Mouse (Mus musculus) C2C12 (cell line): ENCODE results near the gene Catsperd. TPM values are rescaled to one million over a fixed set of nuclear protein-coding genes. Genes with fewer than 3 reads are reported as not detected.
"Not testable (repeated sequence)": the region's sequence is repeated elsewhere in the genome, so short reads cannot be mapped to it uniquely, and the experiment has no call there.

Experiments
- H3K27me3 ChIP-seq: one replicate; pipeline ENCODE4 v1.6.1; 2011; ENCODE audit not compliant: control insufficient read depth, insufficient read depth, insufficient read length
- H3K36me3 ChIP-seq: one replicate; pipeline ENCODE4 v1.6.1; 2011; ENCODE audit not compliant: control insufficient read depth, insufficient read depth
- H3K4me3 ChIP-seq: one replicate; pipeline ENCODE4 v1.5.1; 2011; ENCODE audit warnings: mild to moderate bottlenecking, control low read depth; ENCODE audit not compliant: poor library complexity, insufficient read depth, severe bottlenecking
- H3K79me2 ChIP-seq: one replicate; pipeline ENCODE4 v1.6.1; 2011; ENCODE audit not compliant: control insufficient read depth, insufficient read depth
- H3K79me3 ChIP-seq: one replicate; pipeline ENCODE4 v1.6.1; 2011; ENCODE audit warnings: low read depth, control low read depth
- H3ac ChIP-seq: one replicate; pipeline ENCODE3; 2011; ENCODE audit warnings: low read depth; ENCODE audit not compliant: control insufficient read depth, insufficient read length
- CEBPB ChIP-seq: IDR thresholded peaks from one replicate; pipeline ENCODE4 v1.6.1; 2011; ENCODE audit warnings: low read depth, mild to moderate bottlenecking, control low read depth, moderate library complexity
- CTCF ChIP-seq: IDR thresholded peaks from one replicate; pipeline ENCODE4 v1.5.1; 2011; ENCODE audit not compliant: control insufficient read depth, insufficient read depth, insufficient read length
- FOSL1 ChIP-seq: IDR thresholded peaks from one replicate; pipeline ENCODE4 v1.8.0; 2011; ENCODE audit warnings: mild to moderate bottlenecking, low read length; ENCODE audit not compliant: poor library complexity, insufficient read depth, severe bottlenecking
- MAX ChIP-seq: IDR thresholded peaks from one replicate; pipeline ENCODE4 v1.6.1; 2011; ENCODE audit warnings: mild to moderate bottlenecking, control low read depth
- MYOD1 ChIP-seq: IDR thresholded peaks from one replicate; pipeline ENCODE4 v1.6.1; 2011; ENCODE audit warnings: low read depth; ENCODE audit not compliant: control insufficient read depth, insufficient read length
- MYOG ChIP-seq: IDR thresholded peaks from one replicate; pipeline ENCODE4 v1.6.1; 2011; ENCODE audit not compliant: control insufficient read depth, insufficient read length; ENCODE audit errors: extremely low read depth
- USF1 ChIP-seq: IDR thresholded peaks from one replicate; pipeline ENCODE4 v1.6.1; 2011; ENCODE audit warnings: low read depth, mild to moderate bottlenecking, control low read depth, moderate library complexity
- polyA plus RNA-seq: library from polyadenylated mRNA; unstranded; fragments of >200 nt; fragmentation: generic; extraction: Trizol; gene quantifications from one replicate; pipeline ENCODE4 v1.2.1, GENCODE M21; 2012; ENCODE audit warnings: missing spikeins

Gene Catsperd
- polyA plus RNA-seq, 1 experiment = 0.07 TPM

DNA sequence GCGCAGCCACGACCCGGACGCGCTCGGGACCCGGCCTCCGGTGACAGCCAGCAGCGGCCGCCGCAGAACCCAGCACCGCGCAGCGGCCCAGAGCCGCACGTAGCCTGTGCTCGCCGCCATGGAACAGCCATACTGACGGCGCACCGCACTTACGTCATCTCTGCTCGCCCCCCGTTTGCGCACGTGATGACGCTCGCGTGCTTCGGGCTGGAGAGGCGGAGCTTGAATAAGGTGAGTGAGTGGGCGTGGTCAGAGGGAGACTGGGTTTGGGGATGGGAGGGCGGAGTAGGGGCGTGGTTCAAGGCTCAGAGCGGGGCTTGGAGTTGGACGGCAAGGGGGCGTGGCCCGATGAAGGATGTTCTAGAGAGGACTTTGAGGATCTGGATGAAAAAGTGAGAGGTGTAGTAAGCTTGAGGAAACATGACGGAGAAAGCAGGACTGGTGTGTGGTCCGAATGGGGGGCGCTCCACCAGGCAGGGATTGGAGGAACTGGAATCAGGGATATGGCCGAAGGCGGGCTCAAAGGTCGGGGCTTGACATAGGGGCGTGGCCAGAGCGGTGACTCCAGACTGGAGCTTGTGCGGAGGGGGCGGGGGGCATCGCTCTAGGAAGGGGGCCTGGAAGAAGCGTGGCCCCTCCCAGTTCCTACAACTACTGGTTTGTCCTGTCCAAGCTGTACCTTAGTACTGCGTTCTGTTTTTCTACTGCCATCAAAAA is 1.0 kb upstream of the Catsperd start, which contains the start of gene Lonp1:
Gene Lonp1, minus strand, starts transcription at position 134 of the 717 bp plus-strand sequence.
- Histone ChIP-seq H3K79me3 (peaks cover 31% of the 10 kb centered on the region), H3K27me3 (no peaks in the 10 kb centered on the region), H3ac (peak within 1 kb of the TSS; percentile 65), H3K4me3 (peak within 1 kb of the TSS; percentile 94), H3K79me2 (peaks cover 48% of the 10 kb centered on the region), H3K36me3 (peaks cover 20% of the 10 kb centered on the region)
- TF ChIP-seq MAX = peak; percentile 81
- TF ChIP-seq MYOD1 = no peak
- TF ChIP-seq CTCF = no peak
- peak; percentile 97 for TF ChIP-seq USF1

DNA sequence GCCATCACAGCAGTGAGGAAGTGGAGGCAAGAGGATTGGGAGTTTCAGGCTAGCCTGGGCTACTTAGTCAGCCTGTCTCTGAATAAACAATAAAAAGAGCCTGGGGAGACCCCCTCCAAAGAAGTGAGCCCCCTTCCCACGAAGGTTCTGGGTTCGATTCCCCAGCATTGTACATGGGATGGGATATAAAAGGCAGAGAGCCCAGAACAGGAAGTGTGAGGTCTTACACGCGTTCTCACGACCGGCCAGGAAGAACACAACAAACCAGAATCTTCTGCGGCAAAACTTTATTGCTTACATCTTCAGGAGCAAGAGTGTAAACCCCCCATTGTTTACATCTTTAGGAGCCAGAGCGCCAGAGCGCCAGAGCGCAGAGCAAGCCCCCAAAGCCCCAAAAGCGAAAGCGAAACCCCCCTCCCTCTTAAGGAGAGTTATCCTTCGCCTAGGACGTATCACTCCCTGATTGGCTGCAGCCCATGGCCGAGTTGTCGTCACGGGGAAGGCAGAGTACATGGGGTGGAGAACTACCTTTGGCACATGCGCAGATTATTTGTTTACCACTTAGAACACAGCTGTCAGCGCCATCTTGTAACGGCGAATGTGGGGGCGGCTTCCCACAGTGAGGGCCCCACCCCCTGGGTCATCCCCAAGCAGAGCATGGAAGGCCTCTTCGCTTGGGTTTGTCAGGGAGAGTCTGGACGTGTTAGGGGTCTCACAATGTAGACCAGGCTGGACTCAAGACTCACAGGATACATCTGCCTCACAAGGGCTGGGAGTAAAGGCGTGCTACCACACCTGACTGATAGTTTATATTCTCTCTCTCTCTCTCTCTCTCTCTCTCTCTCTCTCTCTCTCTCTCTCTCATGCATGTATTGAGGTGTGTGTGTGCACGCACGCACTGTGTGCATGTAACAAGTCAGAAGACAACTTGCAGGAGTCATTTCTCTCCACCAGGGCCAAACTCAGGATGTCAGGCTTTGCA is 2.1 kb downstream of the Catsperd start:
- Histone ChIP-seq H3K79me3 (peaks cover 12% of the 10 kb centered on the region), H3K27me3 (peaks cover 18% of the 10 kb centered on the region), H3K79me2 (peaks cover 17% of the 10 kb centered on the region)
- H3K36me3 ChIP-seq, H3ac ChIP-seq, H3K4me3 ChIP-seq: not testable (repeated sequence)

DNA sequence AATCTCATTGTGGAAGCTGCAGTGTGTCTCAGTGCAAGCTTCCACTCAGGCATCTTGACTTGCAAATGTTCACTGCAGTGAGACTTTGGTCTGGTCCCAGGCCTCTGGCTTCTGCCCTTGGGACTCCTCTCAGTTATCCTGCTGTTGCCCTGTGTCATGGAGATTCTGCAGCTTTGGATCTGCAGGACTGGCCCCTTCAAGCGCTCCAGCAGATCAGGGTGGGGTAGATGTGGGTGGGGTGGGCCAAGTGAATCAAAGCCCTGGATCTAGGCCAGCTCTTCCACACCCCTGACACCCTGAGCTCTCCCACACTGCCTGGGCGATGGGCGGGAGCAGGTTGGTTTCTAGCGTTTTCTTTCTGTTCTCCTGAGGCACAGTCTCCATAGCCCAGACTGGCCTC is 3.9 kb downstream of the Catsperd start:
- Histone ChIP-seq H3K27me3 (peaks cover 24% of the 10 kb centered on the region), H3K4me3 (no peak overlapping the region), H3K79me3 (no peaks in the 10 kb centered on the region), H3K36me3 (no peaks in the 10 kb centered on the region), H3K79me2 (no peaks in the 10 kb centered on the region), H3ac (no peak overlapping the region)
- no peak for TF ChIP-seq CTCF
- TF ChIP-seq FOSL1 = no peak
- no peak for TF ChIP-seq CEBPB
- TF ChIP-seq MAX = no peak
- TF ChIP-seq MYOG = no peak
- TF ChIP-seq MYOD1 = no peak
- no peak for TF ChIP-seq USF1

DNA sequence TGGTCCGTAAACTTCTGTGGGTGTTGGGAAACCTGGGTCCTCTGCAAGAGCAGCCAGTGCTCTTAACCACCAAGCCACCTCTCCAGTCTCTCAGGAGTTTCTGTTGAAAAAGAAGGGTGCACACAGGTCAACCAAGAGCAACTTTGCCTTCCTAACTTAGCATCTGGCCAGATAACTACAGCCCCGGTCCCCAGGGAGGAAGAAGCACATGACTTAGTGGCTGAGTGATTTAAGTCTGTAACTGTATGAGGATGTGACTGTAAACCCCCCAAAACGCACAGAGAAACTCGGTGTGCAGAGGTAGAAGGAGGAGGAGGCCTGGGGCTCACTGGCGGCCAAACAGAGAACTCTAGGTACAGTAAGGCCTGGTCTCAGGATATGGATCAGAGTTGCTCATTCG is 6.1 kb downstream of the Catsperd start:
- Histone ChIP-seq H3ac (no peak overlapping the region), H3K79me2 (no peaks in the 10 kb centered on the region), H3K36me3 (no peaks in the 10 kb centered on the region), H3K4me3 (no peak overlapping the region), H3K27me3 (peaks cover 34% of the 10 kb centered on the region), H3K79me3 (no peaks in the 10 kb centered on the region)
- TF ChIP-seq CTCF = no peak
- TF ChIP-seq MYOG = no peak
- no peak for TF ChIP-seq CEBPB
- no peak for TF ChIP-seq MYOD1
- no peak for TF ChIP-seq USF1
- no peak for TF ChIP-seq MAX
- no peak for TF ChIP-seq FOSL1

DNA sequence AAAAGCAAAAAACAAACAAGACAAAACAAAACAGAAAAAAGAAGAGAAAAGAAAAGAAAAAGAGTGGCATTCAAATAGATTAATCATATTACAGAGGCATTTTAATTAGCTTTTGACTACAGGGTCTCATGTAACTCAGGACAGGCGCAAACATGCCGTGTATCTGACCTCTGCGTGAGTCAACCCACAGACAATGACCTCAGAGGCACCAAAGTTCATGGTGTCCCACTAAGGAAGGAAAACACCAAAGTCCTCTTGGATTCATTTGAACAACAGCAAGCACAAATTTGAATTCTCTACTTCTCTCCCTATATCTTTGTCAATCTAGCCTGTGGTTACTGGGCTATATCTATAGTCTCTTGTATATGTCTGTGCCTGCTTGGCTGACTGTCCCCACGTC is 15.3 kb downstream of the Catsperd start:
- H3ac ChIP-seq = no peak overlapping the region
- no peaks in the 10 kb centered on the region for H3K79me2 ChIP-seq
- H3K27me3 ChIP-seq = peaks cover 9% of the 10 kb centered on the region
- H3K4me3 ChIP-seq = no peak overlapping the region
- H3K79me3 ChIP-seq = no peaks in the 10 kb centered on the region
- H3K36me3 ChIP-seq = no peaks in the 10 kb centered on the region
- TF ChIP-seq MYOD1 (no peak), MAX (no peak), FOSL1 (no peak), CTCF (no peak), CEBPB (no peak)

DNA sequence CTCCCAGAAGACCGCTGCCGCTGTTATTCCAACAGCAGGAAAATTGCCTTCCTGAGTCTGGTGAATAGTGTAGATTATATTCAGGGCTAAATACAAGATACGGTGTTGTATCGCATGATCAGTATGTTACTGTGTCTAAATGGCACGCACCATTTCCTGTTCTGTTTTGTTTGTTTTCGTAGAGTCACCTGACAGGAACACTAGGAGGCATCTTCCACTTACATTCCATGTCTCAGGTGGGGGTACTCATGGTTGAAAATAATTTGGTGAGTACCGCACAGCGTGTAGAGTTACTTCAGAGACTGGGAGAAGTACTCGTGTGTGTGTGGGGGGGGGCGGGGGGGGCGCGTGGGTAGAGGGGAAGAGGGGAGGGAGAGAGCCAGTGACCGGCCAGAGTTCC is 19.6 kb downstream of the Catsperd start:
- Histone ChIP-seq H3K27me3 (no peaks in the 10 kb centered on the region), H3K36me3 (no peaks in the 10 kb centered on the region), H3ac (no peak overlapping the region), H3K79me2 (no peaks in the 10 kb centered on the region), H3K4me3 (no peak overlapping the region), H3K79me3 (no peaks in the 10 kb centered on the region)
- no peak for TF ChIP-seq CEBPB
- TF ChIP-seq USF1 = no peak
- no peak for TF ChIP-seq FOSL1
- no peak for TF ChIP-seq MYOD1
- TF ChIP-seq MYOG = no peak
- TF ChIP-seq MAX = no peak
- TF ChIP-seq CTCF = no peak
